Mouse (Mus musculus): ENCODE measurements around the gene H2afy.
"Not testable (repeated sequence)": the region's sequence is repeated elsewhere in the genome, so short reads cannot be mapped to it uniquely, and the experiment has no call there.

The H2afy gene

GRCm38 (mm10) chr13:56078724-56079262 is 57.4 kb downstream of the H2afy start:
- DNase-seq (ENCODE audit: extremely low read depth, low read depth, low spot score), result no peak

- DNase-seq (ENCODE audit: extremely low read depth, low read depth, low spot score), result no peak
These were observed 60.2 kb downstream of the H2afy start for GRCm38 (mm10) chr13:56075930-56076329.

GRCm38 (mm10) chr13:56073186-56073585 is 63.0 kb downstream of the H2afy start:
- DNase-seq (ENCODE audit: extremely low read depth, low read depth, low spot score), result no peak

- no peak for DNase-seq (ENCODE audit: extremely low read depth, low read depth, low spot score)
These were observed 63.9 kb downstream of the H2afy start for GRCm38 (mm10) chr13:56072268-56072607.

- DNase-seq (ENCODE audit: extremely low read depth, low read depth, low spot score), result no peak
These were observed 64.4 kb downstream of the H2afy start for GRCm38 (mm10) chr13:56071586-56072267.

- DNase-seq (ENCODE audit: extremely low read depth, low read depth, low spot score), result no peak
These were observed 66.5 kb downstream of the H2afy start for GRCm38 (mm10) chr13:56069643-56070042.

GRCm38 (mm10) chr13:56068517-56068916 is 67.6 kb downstream of the H2afy start:
- no peak for DNase-seq (ENCODE audit: extremely low read depth, low read depth, low spot score)

GRCm38 (mm10) chr13:56066904-56067303 is 69.3 kb downstream of the H2afy start:
- no peak for DNase-seq (ENCODE audit: extremely low read depth, low read depth, low spot score)

- no peak for DNase-seq (ENCODE audit: extremely low read depth, low read depth, low spot score)
These were observed 70.0 kb downstream of the H2afy start for GRCm38 (mm10) chr13:56066152-56066551.

- DNase-seq (ENCODE audit: extremely low read depth, low read depth, low spot score), result no peak
These were observed 78.4 kb downstream of the H2afy start for GRCm38 (mm10) chr13:56057761-56058160.

- DNase-seq (ENCODE audit: extremely low read depth, low read depth, low spot score), result no peak
These were observed 80.4 kb downstream of the H2afy start for GRCm38 (mm10) chr13:56055720-56056119.

- DNase-seq (ENCODE audit: extremely low read depth, low read depth, low spot score), result no peak
These were observed 82.1 kb downstream of the H2afy start for GRCm38 (mm10) chr13:56054089-56054488.

- DNase-seq (ENCODE audit: extremely low read depth, low read depth, low spot score), result no peak
These were observed 83.4 kb downstream of the H2afy start for GRCm38 (mm10) chr13:56052781-56053180.

- no peak for DNase-seq (ENCODE audit: extremely low read depth, low read depth, low spot score)
These were observed 85.9 kb downstream of the H2afy start for GRCm38 (mm10) chr13:56050246-56050645.

GRCm38 (mm10) chr13:56042221-56042620 is 93.9 kb downstream of the H2afy start:
- no peak for DNase-seq (ENCODE audit: extremely low read depth, low read depth, low spot score)

GRCm38 (mm10) chr13:56040621-56041020 is 95.5 kb downstream of the H2afy start:
- DNase-seq (ENCODE audit: extremely low read depth, low read depth, low spot score), result no peak

- DNase-seq (ENCODE audit: extremely low read depth, low read depth, low spot score), result no peak
These were observed 96.4 kb downstream of the H2afy start for GRCm38 (mm10) chr13:56039610-56040371.

- no peak for DNase-seq (ENCODE audit: extremely low read depth, low read depth, low spot score)
These were observed 107.2 kb downstream of the H2afy start for GRCm38 (mm10) chr13:56029006-56029405.

- DNase-seq (ENCODE audit: extremely low read depth, low read depth, low spot score), result not testable (repeated sequence)
These were observed 108.2 kb downstream of the H2afy start for GRCm38 (mm10) chr13:56027996-56028395.

- no peak for DNase-seq (ENCODE audit: extremely low read depth, low read depth, low spot score)
These were observed 109.5 kb downstream of the H2afy start for GRCm38 (mm10) chr13:56026623-56027022.

GRCm38 (mm10) chr13:56026026-56026425 is 110.1 kb downstream of the H2afy start:
- DNase-seq (ENCODE audit: extremely low read depth, low read depth, low spot score), result no peak

- DNase-seq (ENCODE audit: extremely low read depth, low read depth, low spot score), result no peak
These were observed 111.1 kb downstream of the H2afy start for GRCm38 (mm10) chr13:56025027-56025410.
